Mouse (Mus musculus): ENCODE measurements around the gene Ccrl2. TPM values are rescaled to one million over a fixed set of nuclear protein-coding genes. Genes with fewer than 3 reads are reported as not detected.

Ccrl2 gene
- total and polyA plus RNA-seq, 3 experiments, result 0.19 to 0.75 TPM; not detected in 1

DNA sequence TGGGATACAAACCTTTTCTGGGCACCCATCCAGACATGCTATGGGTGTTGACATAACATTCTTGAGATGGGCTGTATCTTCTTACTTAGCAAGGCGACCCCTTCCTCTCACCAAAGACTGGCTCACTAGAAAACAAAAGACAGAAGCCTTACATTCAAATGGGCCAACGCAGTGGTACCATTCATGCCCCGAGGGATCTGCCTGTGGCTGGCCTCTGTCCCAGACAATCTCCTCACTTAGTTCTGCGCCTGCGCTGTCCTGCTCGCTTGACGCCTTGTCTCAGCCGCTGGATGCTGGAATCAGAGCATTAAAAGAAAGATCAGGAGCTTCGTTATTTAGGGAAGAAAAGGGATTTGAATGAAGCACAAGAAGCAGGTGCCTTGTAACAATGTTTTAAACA is 35.3 kb upstream of the Ccrl2 start:
- DNase-seq (ENCODE audit: low read depth, low spot score), result no peak
- no peaks in the 10 kb centered on the region for H3K79me2 ChIP-seq (ENCODE audit: control insufficient read depth, insufficient read depth, low read length, poor library complexity)
- TF ChIP-seq BHLHE40 (IDR thresholded peaks at IDR 0.05; ENCODE audit: borderline replicate concordance, low read depth, low read length), result no peak
- no peaks in the 10 kb centered on the region for H3K9me3 ChIP-seq (replicated peaks; ENCODE audit: insufficient read depth, low read length)
- H3K9ac ChIP-seq (ENCODE audit: control insufficient read depth, low read depth, low read length, poor library complexity, severe bottlenecking), result no peak overlapping the region
- peaks cover 0 to 9% of the 10 kb centered on the region in 2 experiments; a peak in 2 of 4 replicates for H3K36me3 ChIP-seq (ENCODE audit: control insufficient read depth in 1 of 2, insufficient read depth in 2 of 2, low read length in 2 of 2)
- peaks cover 3 to 27% of the 10 kb centered on the region in 2 experiments; a peak in 3 of 4 replicates for H3K4me1 ChIP-seq (ENCODE audit: control insufficient read depth in 1 of 2, insufficient read depth in 2 of 2, low read length in 2 of 2)
- H3K27ac ChIP-seq (ENCODE audit: control insufficient read depth, low read depth, low read length), result no peak overlapping the region
- no peaks in the 10 kb centered on the region for H3K27me3 ChIP-seq (ENCODE audit: control insufficient read depth in 1 of 2, insufficient read depth in 2 of 2, low read length in 2 of 2)
- no peak overlapping the region for H3K4me3 ChIP-seq (ENCODE audit: control insufficient read depth in 1 of 2, insufficient read depth in 1 of 2, low read depth in 2 of 2, low read length in 2 of 2)

DNA sequence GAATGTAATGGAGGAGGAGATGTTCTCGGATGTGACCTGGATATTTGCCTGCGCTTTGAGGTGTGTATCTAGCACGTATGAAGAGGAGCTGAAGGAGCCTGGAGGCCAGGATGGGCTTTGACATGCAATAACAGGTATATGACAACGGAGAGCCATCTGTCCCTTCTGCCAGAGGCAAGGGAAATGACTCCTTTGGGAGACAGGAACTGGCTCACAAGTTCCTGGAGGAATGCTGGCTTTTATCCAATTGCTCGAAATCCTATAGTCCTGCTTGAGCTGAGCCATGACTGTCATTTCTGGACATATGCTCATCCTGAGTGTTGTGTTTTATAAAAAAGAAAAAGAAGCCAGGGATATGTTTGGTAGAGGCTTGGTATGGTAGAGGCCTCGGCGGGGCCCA is 31.6 kb upstream of the Ccrl2 start:
- Histone ChIP-seq H3K9ac (ENCODE audit: control insufficient read depth, low read depth, low read length, poor library complexity, severe bottlenecking) (no peak overlapping the region), H3K4me3 (ENCODE audit: control insufficient read depth in 1 of 2, insufficient read depth in 1 of 2, low read depth in 2 of 2, low read length in 2 of 2) (no peak overlapping the region), H3K27me3 (ENCODE audit: control insufficient read depth in 1 of 2, insufficient read depth in 2 of 2, low read length in 2 of 2) (no peaks in the 10 kb centered on the region), H3K9me3 (replicated peaks; ENCODE audit: insufficient read depth, low read length) (no peaks in the 10 kb centered on the region), H3K36me3 (ENCODE audit: control insufficient read depth in 1 of 2, insufficient read depth in 2 of 2, low read length in 2 of 2) (peaks cover 0 to 19% of the 10 kb centered on the region in 2 experiments; a peak in 2 of 4 replicates), H3K27ac (ENCODE audit: control insufficient read depth, low read depth, low read length) (no peak overlapping the region), H3K4me1 (ENCODE audit: control insufficient read depth in 1 of 2, insufficient read depth in 2 of 2, low read length in 2 of 2) (peaks cover 7 to 39% of the 10 kb centered on the region in 2 experiments), H3K79me2 (ENCODE audit: control insufficient read depth, insufficient read depth, low read length, poor library complexity) (no peaks in the 10 kb centered on the region)
- TF ChIP-seq MAZ (IDR thresholded peaks at IDR 0.05; ENCODE audit: low read depth, low read length), result no peak
- TF ChIP-seq SIN3A (IDR thresholded peaks at IDR 0.05; ENCODE audit: low read length), result no peak
- no peak for TF ChIP-seq NELFE (IDR thresholded peaks at IDR 0.05; ENCODE audit: low read depth, low read length)
- DNase-seq (ENCODE audit: low read depth, low spot score), result no peak

GRCm38 (mm10) chr9:111087960-111088359 is 30.6 kb upstream of the Ccrl2 start:
- Histone ChIP-seq H3K27me3 (ENCODE audit: control insufficient read depth in 1 of 2, insufficient read depth in 2 of 2, low read length in 2 of 2) (no peaks in the 10 kb centered on the region), H3K9me3 (replicated peaks; ENCODE audit: insufficient read depth, low read length) (no peaks in the 10 kb centered on the region), H3K4me3 (ENCODE audit: control insufficient read depth in 1 of 2, insufficient read depth in 1 of 2, low read depth in 2 of 2, low read length in 2 of 2) (no peak overlapping the region), H3K27ac (ENCODE audit: control insufficient read depth, low read depth, low read length) (no peak overlapping the region), H3K9ac (ENCODE audit: control insufficient read depth, low read depth, low read length, poor library complexity, severe bottlenecking) (no peak overlapping the region), H3K36me3 (ENCODE audit: control insufficient read depth in 1 of 2, insufficient read depth in 2 of 2, low read length in 2 of 2) (peaks cover 0 to 19% of the 10 kb centered on the region in 2 experiments; a peak in 2 of 4 replicates), H3K79me2 (ENCODE audit: control insufficient read depth, insufficient read depth, low read length, poor library complexity) (no peaks in the 10 kb centered on the region), H3K4me1 (ENCODE audit: control insufficient read depth in 1 of 2, insufficient read depth in 2 of 2, low read length in 2 of 2) (peaks cover 7 to 39% of the 10 kb centered on the region in 2 experiments)
- DNase-seq (ENCODE audit: low read depth, low spot score), result no peak
- TF ChIP-seq MXI1 (IDR thresholded peaks at IDR 0.05; ENCODE audit: low read depth, low read length) (no peak), MEF2A (IDR thresholded peaks at IDR 0.05; ENCODE audit: extremely low read depth, insufficient replicate concordance, low read depth, low read length, poor library complexity, severe bottlenecking) (no peak), MYB (IDR thresholded peaks at IDR 0.05; ENCODE audit: low read depth, low read length) (no peak), MYC (IDR thresholded peaks at IDR 0.05; ENCODE audit: low read depth, low read length) (no peak), JUND (IDR thresholded peaks at IDR 0.05; ENCODE audit: low read depth, low read length) (no peak), ZC3H11A (IDR thresholded peaks at IDR 0.05; ENCODE audit: low read depth, low read length) (no peak), ETS1 (IDR thresholded peaks at IDR 0.05; ENCODE audit: low read depth, low read length) (no peak), SIN3A (IDR thresholded peaks at IDR 0.05; ENCODE audit: low read length) (no peak), GATA1 (IDR thresholded peaks at IDR 0.05; ENCODE audit: low read depth, low read length) (peak; percentile 43; the same call in 1 of the 2 replicates), ELF1 (IDR thresholded peaks at IDR 0.05; ENCODE audit: low read depth, low read length) (no peak), EP300 (IDR thresholded peaks at IDR 0.05; ENCODE audit: low read depth in 1 of 2, low read length in 2 of 2) (0 out of 4 replicates have a peak, but pooled peaks of 1 of the 2 experiments have one; percentile 8), KAT2A (conservative IDR thresholded peaks at IDR 0.05; ENCODE audit: low read depth, low read length) (no peak)

All from MEL (cell line).